Mouse (Mus musculus) midbrain, embryonic 13.5 days (tissue): ENCODE results near the gene Taf11. TPM values are rescaled to one million over a fixed set of nuclear protein-coding genes. Genes with fewer than 3 reads are reported as not detected.

ENCODE experiments used
- ATAC-seq: fragments of 200-750 bp; cut with Nextera tagmentation; 2 replicates; pipeline ENCODE4 v1.8.0; 2017; ENCODE audit warnings: mild to moderate bottlenecking, moderate TSS enrichment, moderate library complexity
- H3K27ac ChIP-seq: fragments of 300-500 bp; sonication (generic); 2 replicates; pipeline ENCODE4 v1.5.1; 2015; ENCODE audit warnings: inconsistent platforms, mild to moderate bottlenecking, moderate library complexity
- H3K27me3 ChIP-seq: fragments of 300-500 bp; sonication (generic); 2 replicates; pipeline ENCODE4 v1.6.1; 2015; ENCODE audit warnings: mild to moderate bottlenecking, inconsistent platforms
- H3K36me3 ChIP-seq: fragments of 300-500 bp; sonication (generic); 2 replicates; pipeline ENCODE4 v1.6.1; 2015; ENCODE audit warnings: mild to moderate bottlenecking, inconsistent platforms
- H3K4me1 ChIP-seq: fragments of 300-500 bp; sonication (generic); replicated peaks from 2 replicates; pipeline ENCODE4 v1.6.1; 2015; ENCODE audit warnings: inconsistent platforms
- H3K4me2 ChIP-seq: fragments of 300-500 bp; sonication (generic); replicated peaks from 2 replicates; pipeline ENCODE4 v1.6.1; 2015; ENCODE audit warnings: moderate library complexity, mild to moderate bottlenecking, inconsistent platforms
- H3K4me3 ChIP-seq: fragments of 300-500 bp; sonication (generic); replicated peaks from 2 replicates; pipeline ENCODE4 v1.5.1; 2015; ENCODE audit warnings: mild to moderate bottlenecking, inconsistent platforms
- H3K9ac ChIP-seq: fragments of 300-500 bp; sonication (generic); replicated peaks from 2 replicates; pipeline ENCODE4 v1.6.1; 2015; ENCODE audit warnings: mild to moderate bottlenecking, inconsistent platforms
- H3K9me3 ChIP-seq: fragments of 300-500 bp; sonication (generic); 2 replicates; pipeline ENCODE4 v1.6.1; 2016; ENCODE audit warnings: mild to moderate bottlenecking, inconsistent platforms
- WGBS: fragments of 180-500 bp; shearing (Covaris S2); methylation state at CpG from one replicate; pipeline ENCODE4 v1.1.7; 2015; 5-methylcytosine and 5-hydroxymethylcytosine counted together
- polyA plus RNA-seq: library from polyadenylated mRNA; unstranded; fragments of >200 nt; fragmentation: Nextera tagmentation; extraction: Ambion mirVana; gene quantifications from 2 replicates; pipeline ENCODE4 v1.2.1, GENCODE M21; 2015

The Taf11 gene
- 86.0 and 87.8 TPM in 2 replicates for polyA plus RNA-seq

DNA sequence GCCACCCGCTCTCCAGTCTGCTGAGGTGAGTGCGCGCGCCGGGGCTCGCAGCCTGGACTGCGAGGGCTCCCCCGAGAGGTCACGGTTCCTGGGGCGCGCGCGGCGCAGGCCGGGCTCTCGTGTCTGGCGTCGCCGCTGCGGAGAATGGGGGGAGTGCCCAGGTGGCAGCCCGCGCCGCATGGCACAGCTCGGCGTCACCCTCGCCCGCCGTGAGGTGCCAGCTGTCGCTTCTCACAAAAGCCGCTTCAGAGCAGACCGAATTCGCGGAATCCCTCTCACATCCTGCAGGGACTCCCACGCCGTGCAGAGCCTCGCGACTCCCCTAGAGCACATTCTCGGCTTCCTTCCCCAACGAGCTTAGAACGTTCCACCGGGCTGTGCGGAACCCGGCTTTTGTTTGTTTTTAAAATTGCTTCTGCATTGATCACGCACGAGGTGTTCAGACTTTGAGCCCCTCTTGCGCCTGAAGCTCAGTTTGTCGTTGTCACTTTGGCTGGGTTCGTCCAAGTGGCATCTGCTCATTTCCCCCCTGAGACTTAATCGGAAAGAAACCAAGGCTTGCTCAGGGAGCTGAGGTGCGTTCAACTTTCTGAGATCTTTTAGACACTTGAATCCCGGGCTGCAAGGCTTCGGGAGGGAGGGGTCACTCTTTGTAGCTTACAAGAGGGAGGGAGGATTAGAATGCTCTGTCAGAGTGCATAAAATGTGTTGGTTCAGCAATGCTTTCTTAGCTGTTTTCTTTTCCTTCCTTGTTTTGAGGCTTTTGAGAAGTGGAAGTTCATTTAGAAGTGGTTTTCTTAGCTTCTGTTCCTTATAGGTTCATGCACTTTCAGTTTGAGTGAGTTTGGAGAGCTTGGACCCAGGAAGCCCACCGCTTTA, at the start of gene Taf11:
Taf11 (minus strand) TSS at position 223 of the 879 bp plus-strand sequence.
- Histone ChIP-seq H3K9ac (peak within 1 kb of the TSS; percentile 90), H3K4me2 (peak within 1 kb of the TSS; percentile 93), H3K4me3 (peak within 1 kb of the TSS; percentile 94), H3K27me3 (no peaks in the 10 kb centered on the region), H3K9me3 (no peaks in the 10 kb centered on the region), H3K36me3 (peaks cover 19% of the 10 kb centered on the region), H3K4me1 (peaks cover 45% of the 10 kb centered on the region), H3K27ac (peak within 1 kb of the TSS; percentile 78)
- peak; percentile 69 for ATAC-seq
- 2% methylated on average over 47 of the region's 53 CpGs for WGBS

DNA sequence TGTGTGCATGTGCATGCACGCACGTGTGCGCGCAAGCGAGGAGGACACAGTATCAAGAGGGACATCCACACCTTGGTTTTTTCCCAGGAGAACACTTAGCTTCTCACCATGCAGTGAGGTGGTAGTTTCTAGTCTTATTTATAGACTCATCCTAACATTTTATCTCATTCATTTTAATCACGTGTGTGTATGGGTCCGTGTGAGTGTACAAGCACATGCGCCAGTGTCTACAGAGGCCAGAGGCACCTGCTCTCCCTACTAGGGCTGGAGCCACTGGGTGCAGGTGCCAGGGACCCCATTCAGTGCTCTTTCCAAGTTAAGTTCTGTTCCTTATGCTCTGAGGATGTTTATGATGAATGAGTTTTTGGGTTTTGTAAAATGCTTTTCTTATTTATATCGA, 48.0 kb upstream of the Taf11 start:
- 96% methylated on average over 9 of the region's 9 CpGs for WGBS
- ATAC-seq: no peak
- no peak overlapping the region for H3K4me3 ChIP-seq
- H3K9me3 ChIP-seq: no peaks in the 10 kb centered on the region
- H3K4me1 ChIP-seq: peaks cover 6% of the 10 kb centered on the region; the same call in 1 of the 2 replicates
- no peak overlapping the region for H3K27ac ChIP-seq
- H3K4me2 ChIP-seq: no peak overlapping the region
- no peak overlapping the region for H3K9ac ChIP-seq
- H3K27me3 ChIP-seq: no peaks in the 10 kb centered on the region
- no peaks in the 10 kb centered on the region for H3K36me3 ChIP-seq

GRCm38 (mm10) chr17:27954629-27955402, 45.2 kb upstream of the Taf11 start:
- Histone ChIP-seq H3K4me1 (peaks cover 6% of the 10 kb centered on the region; the same call in 1 of the 2 replicates), H3K27ac (no peak overlapping the region), H3K9me3 (no peaks in the 10 kb centered on the region), H3K4me2 (no peak overlapping the region), H3K36me3 (no peaks in the 10 kb centered on the region), H3K9ac (no peak overlapping the region), H3K4me3 (no peak overlapping the region), H3K27me3 (no peaks in the 10 kb centered on the region)
- 75% methylated on average over 14 of the region's 14 CpGs for WGBS
- ATAC-seq: no peak

DNA sequence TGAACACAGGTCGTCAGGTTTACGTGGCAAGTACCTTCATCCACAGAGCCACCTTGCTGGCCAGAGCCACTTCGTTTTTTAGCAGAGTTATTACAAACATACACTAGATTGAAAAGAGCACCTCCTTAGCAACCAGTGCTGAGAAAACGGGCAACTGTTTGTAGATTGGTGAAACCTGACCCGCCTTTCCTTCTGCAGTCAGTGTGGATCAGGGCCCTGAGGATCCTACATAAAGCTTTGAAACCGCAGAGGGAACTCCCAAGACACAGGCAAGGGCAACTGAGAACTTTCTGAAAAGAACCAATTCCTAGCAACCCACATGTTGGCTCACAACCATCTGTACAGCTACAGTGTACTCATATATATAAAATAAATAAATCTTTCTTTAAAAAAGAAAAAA, 43.5 kb upstream of the Taf11 start:
- Histone ChIP-seq H3K4me3 (no peak overlapping the region), H3K4me1 (peaks cover 6% of the 10 kb centered on the region; the same call in 1 of the 2 replicates), H3K9ac (no peak overlapping the region), H3K36me3 (no peaks in the 10 kb centered on the region), H3K4me2 (no peak overlapping the region), H3K27me3 (no peaks in the 10 kb centered on the region), H3K27ac (no peak overlapping the region), H3K9me3 (no peaks in the 10 kb centered on the region)
- ATAC-seq: no peak
- WGBS: 78% methylated on average over 6 of the region's 6 CpGs

DNA sequence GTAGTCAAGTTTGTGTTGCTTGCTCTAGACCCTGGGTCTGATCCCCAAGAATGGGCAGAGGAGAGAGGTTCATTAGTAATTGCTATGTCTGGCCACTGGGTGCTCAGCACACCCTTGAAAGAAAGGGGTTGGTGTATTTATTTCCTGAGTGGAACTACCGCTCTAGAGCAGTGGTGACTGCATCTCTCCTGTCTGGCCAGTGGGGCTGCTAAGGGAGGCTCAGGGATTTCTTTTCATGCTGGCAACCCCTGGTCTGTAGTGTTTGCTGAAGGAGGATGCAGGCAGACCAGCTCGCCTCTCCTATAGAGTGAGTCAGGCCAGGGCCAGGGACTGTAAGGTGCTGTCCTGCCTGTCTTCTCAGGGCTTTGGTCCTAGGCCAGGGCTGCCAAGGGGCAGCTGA, 37.5 kb upstream of the Taf11 start:
- H3K4me2 ChIP-seq: no peak overlapping the region
- H3K4me1 ChIP-seq: peaks cover 21% of the 10 kb centered on the region
- H3K9me3 ChIP-seq: no peaks in the 10 kb centered on the region
- no peak overlapping the region for H3K9ac ChIP-seq
- H3K4me3 ChIP-seq: no peak overlapping the region
- WGBS: 90% methylated on average over 2 of the region's 2 CpGs
- peak overlapping the region; percentile 25; the same call in 1 of the 2 replicates for H3K27ac ChIP-seq
- no peak for ATAC-seq
- H3K27me3 ChIP-seq: no peaks in the 10 kb centered on the region
- no peaks in the 10 kb centered on the region for H3K36me3 ChIP-seq

- Histone ChIP-seq H3K4me3 (no peak overlapping the region), H3K36me3 (no peaks in the 10 kb centered on the region), H3K4me2 (no peak overlapping the region), H3K9me3 (no peaks in the 10 kb centered on the region), H3K27me3 (no peaks in the 10 kb centered on the region), H3K9ac (no peak overlapping the region), H3K4me1 (peaks cover 25% of the 10 kb centered on the region), H3K27ac (peak overlapping the region; percentile 5; the same call in 1 of the 2 replicates)
- no peak for ATAC-seq
- 83% methylated on average over 8 of the region's 8 CpGs for WGBS
Measured at GRCm38 (mm10) chr17:27946371-27946770, 36.7 kb upstream of the Taf11 start.

- 50% methylated on average over 6 of the region's 6 CpGs for WGBS
- H3K4me3 ChIP-seq: no peak overlapping the region
- H3K4me1 ChIP-seq: peaks cover 31% of the 10 kb centered on the region
- H3K36me3 ChIP-seq: no peaks in the 10 kb centered on the region
- ATAC-seq: no peak
- H3K27ac ChIP-seq: peak overlapping the region; percentile 5
- H3K9ac ChIP-seq: no peak overlapping the region
- no peaks in the 10 kb centered on the region for H3K27me3 ChIP-seq
- no peaks in the 10 kb centered on the region for H3K9me3 ChIP-seq
- no peak overlapping the region for H3K4me2 ChIP-seq
Measured at GRCm38 (mm10) chr17:27945546-27946216, 36.0 kb upstream of the Taf11 start.

GRCm38 (mm10) chr17:27942131-27942530, 32.5 kb upstream of the Taf11 start:
- no peaks in the 10 kb centered on the region for H3K27me3 ChIP-seq
- 90% methylated on average over 4 of the region's 4 CpGs for WGBS

DNA sequence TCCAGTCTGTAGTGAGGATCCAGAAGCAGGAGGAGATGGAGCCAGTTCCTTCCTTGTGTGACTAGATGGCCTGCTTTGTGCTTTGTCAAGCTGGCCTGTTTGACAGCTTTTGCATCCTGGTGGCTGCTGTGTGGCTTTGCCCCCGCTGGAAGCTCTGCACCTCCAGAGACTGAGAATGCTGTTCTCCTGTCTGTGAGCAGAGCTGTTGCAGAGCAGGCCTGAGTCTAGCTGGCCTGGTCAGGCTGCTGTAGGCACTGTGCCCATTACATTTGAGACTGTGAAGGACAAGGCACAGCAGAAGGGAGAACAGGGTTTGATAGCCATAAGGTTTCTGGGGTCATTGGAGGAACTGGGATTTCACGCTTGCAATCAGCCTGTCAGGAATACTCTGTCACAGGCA, 32.1 kb upstream of the Taf11 start:
- no peaks in the 10 kb centered on the region for H3K27me3 ChIP-seq
- H3K9ac ChIP-seq: no peak overlapping the region
- H3K36me3 ChIP-seq: no peaks in the 10 kb centered on the region
- H3K9me3 ChIP-seq: no peaks in the 10 kb centered on the region
- H3K4me1 ChIP-seq: peaks cover 43% of the 10 kb centered on the region
- H3K4me2 ChIP-seq: no peak overlapping the region
- no peak overlapping the region for H3K4me3 ChIP-seq
- no peak for ATAC-seq
- no peak overlapping the region for H3K27ac ChIP-seq
- 75% methylated on average over 2 of the region's 2 CpGs for WGBS

More at GRCm38 (mm10) chr17:27942131-27942530, 32.5 kb upstream of the Taf11 start:
- Histone ChIP-seq H3K9ac (no peak overlapping the region), H3K9me3 (no peaks in the 10 kb centered on the region), H3K36me3 (no peaks in the 10 kb centered on the region), H3K4me3 (no peak overlapping the region), H3K4me1 (peaks cover 43% of the 10 kb centered on the region), H3K27ac (no peak overlapping the region), H3K4me2 (no peak overlapping the region)
- ATAC-seq: no peak

DNA sequence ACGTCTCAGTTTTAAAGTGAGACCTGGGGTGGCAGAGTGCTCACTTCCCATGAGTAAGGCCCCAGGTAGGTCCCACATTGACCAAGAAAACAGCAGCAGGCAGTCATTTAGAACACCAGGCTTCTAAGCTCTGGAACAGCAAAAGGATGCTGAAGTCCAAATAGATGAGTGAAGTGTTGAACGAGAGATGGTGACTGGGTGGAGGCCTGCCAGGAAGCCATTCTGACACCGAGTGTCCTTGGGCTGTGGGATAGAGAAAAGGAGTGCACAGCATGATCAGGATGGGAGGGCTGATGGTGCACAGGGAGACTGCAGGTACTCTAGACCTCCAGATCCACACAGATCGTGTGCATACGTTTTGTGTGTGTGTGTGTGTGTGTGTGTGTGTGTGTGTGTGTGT, 31.5 kb upstream of the Taf11 start:
- no peak for ATAC-seq
- WGBS: 84% methylated on average over 5 of the region's 5 CpGs
- Histone ChIP-seq H3K9me3 (no peaks in the 10 kb centered on the region), H3K27ac (no peak overlapping the region), H3K36me3 (no peaks in the 10 kb centered on the region), H3K27me3 (no peaks in the 10 kb centered on the region), H3K4me3 (no peak overlapping the region), H3K4me2 (no peak overlapping the region), H3K9ac (no peak overlapping the region), H3K4me1 (peaks cover 38% of the 10 kb centered on the region)

- H3K27ac ChIP-seq: no peak overlapping the region
- H3K4me2 ChIP-seq: no peak overlapping the region
- peaks cover 30% of the 10 kb centered on the region for H3K4me1 ChIP-seq
- H3K4me3 ChIP-seq: no peak overlapping the region
- H3K36me3 ChIP-seq: no peaks in the 10 kb centered on the region
- WGBS: 84% methylated on average over 4 of the region's 4 CpGs
- H3K27me3 ChIP-seq: no peaks in the 10 kb centered on the region
- ATAC-seq: no peak
- no peaks in the 10 kb centered on the region for H3K9me3 ChIP-seq
- H3K9ac ChIP-seq: no peak overlapping the region
Measured at GRCm38 (mm10) chr17:27940352-27940751, 30.7 kb upstream of the Taf11 start.

DNA sequence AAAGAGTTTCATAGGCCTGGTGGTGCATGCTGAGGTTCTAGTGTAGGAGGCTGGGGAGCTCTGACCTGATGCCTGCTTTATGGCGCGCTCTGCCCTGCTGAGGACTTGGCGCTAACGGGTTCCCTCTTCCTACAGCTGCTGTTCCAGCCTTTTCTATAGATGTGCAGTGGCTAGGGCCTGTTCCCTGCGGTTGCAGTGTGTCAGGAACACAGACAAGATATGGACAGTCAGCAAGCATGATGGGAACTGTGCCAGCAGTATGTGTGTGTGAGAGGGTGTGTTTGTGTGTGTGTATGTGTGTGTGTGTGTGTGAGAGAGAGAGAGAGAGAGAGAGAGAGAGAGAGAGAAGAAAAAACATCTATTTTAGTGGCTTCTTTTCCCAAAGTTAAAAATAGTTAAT, 29.4 kb upstream of the Taf11 start:
- H3K27ac ChIP-seq: no peak overlapping the region
- 86% methylated on average over 5 of the region's 5 CpGs for WGBS
- H3K9me3 ChIP-seq: no peaks in the 10 kb centered on the region
- no peak for ATAC-seq
- H3K4me3 ChIP-seq: no peak overlapping the region
- peaks cover 23% of the 10 kb centered on the region for H3K4me1 ChIP-seq
- no peaks in the 10 kb centered on the region for H3K27me3 ChIP-seq
- no peak overlapping the region for H3K4me2 ChIP-seq
- no peak overlapping the region for H3K9ac ChIP-seq
- no peaks in the 10 kb centered on the region for H3K36me3 ChIP-seq
